Mouse (Mus musculus) myocyte (in vitro differentiated cells): ENCODE results near the gene Dab1. TPM values are rescaled to one million over a fixed set of nuclear protein-coding genes. Genes with fewer than 3 reads are reported as not detected.

ENCODE experiments used
- H3K27me3 ChIP-seq: one replicate; pipeline ENCODE4 v1.6.1; 2011; ENCODE audit not compliant: control insufficient read depth, insufficient read depth, insufficient read length
- H3K36me3 ChIP-seq: one replicate; pipeline ENCODE4 v1.6.1; 2011; ENCODE audit not compliant: control insufficient read depth, insufficient read depth
- H3K4me2 ChIP-seq: one replicate; pipeline ENCODE4 v1.6.1; 2011; ENCODE audit warnings: low read depth, control low read depth
- H3K4me3 ChIP-seq: one replicate; pipeline ENCODE4 v1.5.1; 2011; ENCODE audit warnings: mild to moderate bottlenecking, control low read depth, moderate library complexity
- H3K79me2 ChIP-seq: one replicate; pipeline ENCODE4 v1.6.1; 2011; ENCODE audit not compliant: control insufficient read depth, insufficient read depth
- H3ac ChIP-seq: one replicate; pipeline ENCODE4 v1.6.1; 2011; ENCODE audit not compliant: control insufficient read depth, insufficient read length
- CEBPB ChIP-seq: IDR thresholded peaks from 2 replicates; pipeline ENCODE4 v1.6.1; 2011; ENCODE audit warnings: mild to moderate bottlenecking, moderate library complexity; ENCODE audit not compliant: poor library complexity, insufficient read depth, severe bottlenecking
- E2F4 ChIP-seq: IDR thresholded peaks from one replicate; pipeline ENCODE4 v1.6.1; 2011; ENCODE audit warnings: mild to moderate bottlenecking, control low read depth, moderate library complexity; ENCODE audit not compliant: insufficient read depth
- MAX ChIP-seq: IDR thresholded peaks from one replicate; pipeline ENCODE4 v1.6.1; 2011; ENCODE audit warnings: low read depth, mild to moderate bottlenecking, control low read depth
- MYOD1 ChIP-seq, 3 experiments: IDR thresholded peaks; one replicate each; pipeline ENCODE4 v1.6.1; 2011; ENCODE audit warnings: control low read depth in 2 of 3, low read depth in 2 of 3, mild to moderate bottlenecking in 2 of 3, moderate library complexity in 1 of 3; ENCODE audit not compliant: insufficient read length in 2 of 3, control insufficient read depth in 1 of 3
- MYOG ChIP-seq, 3 experiments: IDR thresholded peaks; one replicate each; pipeline ENCODE4 v1.6.1; 2011; ENCODE audit warnings: control low read depth in 2 of 3, low read depth in 2 of 3, mild to moderate bottlenecking in 2 of 3; ENCODE audit not compliant: insufficient read length in 2 of 3, control insufficient read depth in 1 of 3, insufficient read depth in 1 of 3
- POLR2A ChIP-seq: IDR thresholded peaks from one replicate; pipeline ENCODE4 v1.6.1; 2011; ENCODE audit warnings: low read depth, mild to moderate bottlenecking, control low read depth, moderate library complexity; ENCODE audit not compliant: insufficient read length
- POLR2AphosphoS2 ChIP-seq: IDR thresholded peaks from one replicate; pipeline ENCODE4 v1.6.1; 2011; ENCODE audit warnings: low read depth, control low read depth; ENCODE audit not compliant: insufficient read length
- REST ChIP-seq: IDR thresholded peaks from one replicate; pipeline ENCODE4 v1.6.1; 2011; ENCODE audit warnings: mild to moderate bottlenecking, control low read depth, moderate library complexity; ENCODE audit not compliant: insufficient read depth, insufficient read length
- SRF ChIP-seq: IDR thresholded peaks from one replicate; pipeline ENCODE4 v1.6.1; 2011; ENCODE audit warnings: low read depth; ENCODE audit not compliant: control insufficient read depth, insufficient read length
- TCF12 ChIP-seq: IDR thresholded peaks from one replicate; pipeline ENCODE4 v1.6.1; 2011; ENCODE audit warnings: mild to moderate bottlenecking, control low read depth; ENCODE audit not compliant: poor library complexity, insufficient read depth, severe bottlenecking
- TCF3 ChIP-seq: IDR thresholded peaks from one replicate; pipeline ENCODE4 v1.6.1; 2011; ENCODE audit warnings: low read depth, control low read depth; ENCODE audit not compliant: insufficient read length
- USF1 ChIP-seq: IDR thresholded peaks from one replicate; pipeline ENCODE4 v1.6.1; 2011; ENCODE audit warnings: low read depth, mild to moderate bottlenecking, control low read depth, moderate library complexity
- polyA plus RNA-seq: library from polyadenylated mRNA; unstranded; fragments of >200 nt; fragmentation: generic; extraction: Trizol; gene quantifications from one replicate; pipeline ENCODE4 v1.2.1, GENCODE M21; 2012; ENCODE audit warnings: missing spikeins

Dab1 gene
- polyA plus RNA-seq, 1 experiment, result not detected

DNA sequence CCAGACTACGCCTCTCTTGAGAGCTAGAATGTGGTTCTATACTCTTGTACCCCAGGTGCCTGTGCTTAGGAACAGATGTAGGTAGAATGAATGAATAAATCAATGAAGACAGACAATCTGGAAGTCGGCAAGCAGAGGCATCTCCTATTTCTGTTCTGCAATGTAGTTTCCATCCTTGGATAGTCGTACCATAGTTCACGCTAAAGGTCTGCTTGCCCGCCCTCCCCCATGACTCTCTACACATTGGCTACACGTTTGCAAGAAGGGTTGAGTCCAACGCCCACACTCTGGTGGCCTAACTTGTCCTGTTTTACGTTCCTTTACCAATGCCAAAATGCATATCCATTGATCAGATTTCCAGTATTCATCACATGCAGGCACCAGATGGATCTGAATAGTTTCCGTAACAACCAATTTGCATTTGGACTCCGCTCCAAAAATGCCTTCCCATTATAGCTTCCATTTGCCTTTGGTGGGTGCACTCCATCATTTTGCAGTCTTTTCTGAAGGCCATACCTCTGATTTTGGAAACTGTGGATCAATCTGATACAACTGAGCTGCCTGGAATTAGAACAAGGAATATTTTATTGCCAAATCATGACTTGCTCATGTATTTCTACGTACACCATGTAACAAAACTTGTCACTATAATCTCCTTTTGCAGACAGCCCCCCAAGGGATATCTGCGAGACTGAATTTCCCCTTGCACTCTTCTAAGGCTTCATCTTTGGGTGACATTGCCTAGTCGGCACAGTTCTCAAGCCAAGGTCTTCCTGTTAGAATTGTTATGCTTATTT, 494.2 kb downstream of the Dab1 start:
- H3K4me2 ChIP-seq, result no peak overlapping the region
- TF ChIP-seq REST (no peak), E2F4 (no peak), CEBPB (no peak)
- H3ac ChIP-seq, result no peak overlapping the region
- H3K27me3 ChIP-seq, result no peaks in the 10 kb centered on the region
- H3K79me2 ChIP-seq, result no peaks in the 10 kb centered on the region
- no peaks in the 10 kb centered on the region for H3K36me3 ChIP-seq
- H3K4me3 ChIP-seq, result no peak overlapping the region

- TF ChIP-seq REST (no peak), E2F4 (no peak), MYOD1 (IDR thresholded peaks at IDR 0.05; ENCODE audit: control insufficient read depth in 1 of 3, insufficient read length in 2 of 3, low read depth in 2 of 3) (no peak), TCF12 (no peak), MYOG (IDR thresholded peaks at IDR 0.05; ENCODE audit: control insufficient read depth in 1 of 3, insufficient read depth in 1 of 3, insufficient read length in 2 of 3, low read depth in 2 of 3) (no peak), SRF (no peak), CEBPB (no peak), USF1 (no peak), POLR2AphosphoS2 (no peak), MAX (no peak), POLR2A (no peak), TCF3 (no peak)
- Histone ChIP-seq H3K27me3 (no peaks in the 10 kb centered on the region), H3K36me3 (no peaks in the 10 kb centered on the region), H3ac (no peak overlapping the region), H3K79me2 (no peaks in the 10 kb centered on the region), H3K4me3 (no peak overlapping the region), H3K4me2 (no peak overlapping the region)
These were observed 494.8 kb downstream of the Dab1 start for GRCm38 (mm10) chr4:104114006-104114361.

GRCm38 (mm10) chr4:104120108-104120507, 500.9 kb downstream of the Dab1 start:
- no peak for TF ChIP-seq SRF
- no peak for TF ChIP-seq USF1
- no peak for TF ChIP-seq MYOD1 (IDR thresholded peaks at IDR 0.05; ENCODE audit: control insufficient read depth in 1 of 3, insufficient read length in 2 of 3, low read depth in 2 of 3)
- no peak for TF ChIP-seq E2F4
- TF ChIP-seq TCF12, result no peak
- no peak for TF ChIP-seq REST
- TF ChIP-seq MYOG (IDR thresholded peaks at IDR 0.05; ENCODE audit: control insufficient read depth in 1 of 3, insufficient read depth in 1 of 3, insufficient read length in 2 of 3, low read depth in 2 of 3), result no peak
- TF ChIP-seq POLR2A, result no peak
- TF ChIP-seq MAX, result no peak
- no peak for TF ChIP-seq POLR2AphosphoS2
- no peak for TF ChIP-seq TCF3
- TF ChIP-seq CEBPB, result no peak
- no peaks in the 10 kb centered on the region for H3K27me3 ChIP-seq
- H3K36me3 ChIP-seq, result no peaks in the 10 kb centered on the region
- no peak overlapping the region for H3K4me3 ChIP-seq
- H3K79me2 ChIP-seq, result no peaks in the 10 kb centered on the region
- H3ac ChIP-seq, result no peak overlapping the region
- no peak overlapping the region for H3K4me2 ChIP-seq

GRCm38 (mm10) chr4:104121959-104122358, 502.8 kb downstream of the Dab1 start:
- Histone ChIP-seq H3K4me2 (no peak overlapping the region), H3K79me2 (no peaks in the 10 kb centered on the region), H3K27me3 (no peaks in the 10 kb centered on the region), H3K4me3 (no peak overlapping the region), H3ac (no peak overlapping the region), H3K36me3 (no peaks in the 10 kb centered on the region)
- TF ChIP-seq REST (no peak), SRF (no peak), USF1 (no peak), TCF12 (no peak), MYOD1 (IDR thresholded peaks at IDR 0.05; ENCODE audit: control insufficient read depth in 1 of 3, insufficient read length in 2 of 3, low read depth in 2 of 3) (no peak), E2F4 (no peak), POLR2AphosphoS2 (no peak), MYOG (IDR thresholded peaks at IDR 0.05; ENCODE audit: control insufficient read depth in 1 of 3, insufficient read depth in 1 of 3, insufficient read length in 2 of 3, low read depth in 2 of 3) (no peak)

DNA sequence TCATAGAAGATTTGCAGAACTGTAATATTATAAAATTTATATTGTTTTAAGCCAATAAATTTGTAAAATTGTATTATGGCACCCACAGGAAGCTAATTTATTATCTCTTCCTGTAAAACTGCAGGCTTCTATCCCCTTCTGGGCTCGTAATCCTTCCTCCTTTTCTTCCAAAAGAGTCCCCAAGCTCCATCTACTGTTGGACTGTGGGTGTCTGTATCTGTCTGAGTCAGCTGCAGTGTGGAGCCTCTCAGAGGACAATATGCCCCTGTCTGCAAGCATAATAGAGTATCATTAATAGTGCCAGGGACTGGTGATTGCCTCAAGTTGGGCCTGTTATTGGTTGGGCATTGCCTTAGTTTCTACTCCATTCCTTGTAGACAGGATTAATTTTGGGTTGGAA, 503.2 kb downstream of the Dab1 start:
- Histone ChIP-seq H3ac (no peak overlapping the region), H3K27me3 (no peaks in the 10 kb centered on the region), H3K4me3 (no peak overlapping the region), H3K79me2 (no peaks in the 10 kb centered on the region), H3K4me2 (no peak overlapping the region), H3K36me3 (no peaks in the 10 kb centered on the region)
- TF ChIP-seq TCF12 (no peak), E2F4 (no peak), SRF (no peak), POLR2A (no peak), POLR2AphosphoS2 (no peak), MYOD1 (IDR thresholded peaks at IDR 0.05; ENCODE audit: control insufficient read depth in 1 of 3, insufficient read length in 2 of 3, low read depth in 2 of 3) (no peak), MYOG (IDR thresholded peaks at IDR 0.05; ENCODE audit: control insufficient read depth in 1 of 3, insufficient read depth in 1 of 3, insufficient read length in 2 of 3, low read depth in 2 of 3) (no peak), USF1 (no peak), CEBPB (no peak), MAX (no peak), TCF3 (no peak), REST (no peak)
